Mouse (Mus musculus) forebrain, postnatal 0 days (tissue): ENCODE data around the gene Zfp646. TPM values are rescaled to one million over a fixed set of nuclear protein-coding genes. Genes with fewer than 3 reads are reported as not detected.

Experiments
- ATAC-seq: fragments of 200-750 bp; cut with Nextera tagmentation; 2 replicates; pipeline ENCODE4 v1.8.0; 2017; ENCODE audit warnings: mild to moderate bottlenecking, moderate library complexity
- DNase-seq: peaks from one replicate; pipeline ENCODE4 v3.0.0-alpha.2; 2015
- H3K27ac ChIP-seq: fragments of 300-500 bp; sonication (generic); 2 replicates; pipeline ENCODE4 v1.5.1; 2014; ENCODE audit warnings: low read depth, mild to moderate bottlenecking, antibody characterized with exemption, low read length, moderate library complexity, mixed read lengths
- H3K27me3 ChIP-seq: fragments of 300-500 bp; sonication (generic); 2 replicates; pipeline ENCODE4 v1.6.1; 2014; ENCODE audit warnings: mild to moderate bottlenecking, low read length, mixed read lengths; ENCODE audit not compliant: insufficient read depth
- H3K36me3 ChIP-seq: fragments of 300-500 bp; sonication (generic); 2 replicates; pipeline ENCODE4 v1.6.1; 2014; ENCODE audit warnings: mild to moderate bottlenecking, moderate library complexity; ENCODE audit not compliant: insufficient read depth
- H3K4me1 ChIP-seq: fragments of 300-500 bp; sonication (generic); 2 replicates; pipeline ENCODE4 v1.6.1; 2014; ENCODE audit warnings: antibody characterized with exemption; ENCODE audit not compliant: insufficient read depth
- H3K4me2 ChIP-seq: fragments of 300-500 bp; sonication (generic); 2 replicates; pipeline ENCODE4 v1.6.1; 2014; ENCODE audit warnings: low read depth, mild to moderate bottlenecking, moderate library complexity
- H3K4me3 ChIP-seq: fragments of 300-500 bp; sonication (generic); 2 replicates; pipeline ENCODE4 v1.5.1; 2014; ENCODE audit warnings: low read depth, low read length, mixed read lengths
- H3K9ac ChIP-seq: fragments of 300-500 bp; sonication (generic); 2 replicates; pipeline ENCODE4 v1.6.1; 2014; ENCODE audit warnings: mild to moderate bottlenecking
- H3K9me3 ChIP-seq: fragments of 300-500 bp; sonication (generic); 2 replicates; pipeline ENCODE4 v1.6.1; 2016; ENCODE audit warnings: low read length
- CTCF ChIP-seq: sonication (generic); IDR thresholded peaks from 2 replicates; pipeline ENCODE4 v1.5.1; 2016; ENCODE audit warnings: antibody characterized with exemption, control low read depth, low read depth
- WGBS: fragments of 180-500 bp; shearing (Covaris S2); extraction: QIAGEN DNeasy Blood & Tissue Kit; methylation state at CpG from one replicate; pipeline ENCODE4 v1.1.7; 2014; 5-methylcytosine and 5-hydroxymethylcytosine counted together
- polyA plus RNA-seq: library from polyadenylated mRNA; unstranded; fragments of >200 nt; fragmentation: Nextera tagmentation; extraction: Ambion mirVana; gene quantifications from 2 replicates; pipeline ENCODE4 v1.2.1, GENCODE M21; 2015
- total RNA-seq: library from RNA; depleted of rRNA; stranded (reverse); fragments of >200 nt; gene quantifications from 2 replicates; pipeline ENCODE4 v1.2.3, GENCODE M21; 2014

The Zfp646 gene
- total and polyA plus RNA-seq, 2 experiments from 2014 or later = 4.2 to 37.7 TPM

- WGBS = 92% methylated on average over 11 of the region's 11 CpGs
- DNase-seq (no peak), ATAC-seq (no peak)
- no peak overlapping the region for H3K4me2 ChIP-seq
- no peak overlapping the region for H3K27ac ChIP-seq
- H3K9me3 ChIP-seq = no peaks in the 10 kb centered on the region
- no peaks in the 10 kb centered on the region for H3K4me1 ChIP-seq
- H3K9ac ChIP-seq = no peak overlapping the region
- H3K36me3 ChIP-seq = peaks cover 36% of the 10 kb centered on the region
- no peak overlapping the region for H3K4me3 ChIP-seq
- H3K27me3 ChIP-seq = peaks cover 10% of the 10 kb centered on the region; the same call in 1 of the 2 replicates
- TF ChIP-seq CTCF = no peak
Observed at GRCm38 (mm10) chr7:127926846-127927245, 50.8 kb downstream of the Zfp646 start.

GRCm38 (mm10) chr7:127927726-127928125, 51.7 kb downstream of the Zfp646 start:
- Histone ChIP-seq H3K27ac (no peak overlapping the region), H3K27me3 (peaks cover 10% of the 10 kb centered on the region; the same call in 1 of the 2 replicates), H3K9me3 (no peaks in the 10 kb centered on the region), H3K4me1 (no peaks in the 10 kb centered on the region), H3K9ac (no peak overlapping the region), H3K4me2 (no peak overlapping the region), H3K4me3 (no peak overlapping the region), H3K36me3 (peaks cover 36% of the 10 kb centered on the region)
- ATAC-seq = no peak
- WGBS = 85% methylated on average over 11 of the region's 11 CpGs
- DNase-seq = no peak
- TF ChIP-seq CTCF = no peak

- ATAC-seq (no peak), DNase-seq (peak; percentile 6)
- Histone ChIP-seq H3K4me2 (no peak overlapping the region), H3K9ac (no peak overlapping the region), H3K27ac (no peak overlapping the region), H3K4me3 (no peak overlapping the region), H3K4me1 (no peaks in the 10 kb centered on the region), H3K27me3 (peaks cover 10% of the 10 kb centered on the region; the same call in 1 of the 2 replicates), H3K36me3 (peaks cover 30% of the 10 kb centered on the region), H3K9me3 (no peaks in the 10 kb centered on the region)
- no peak for TF ChIP-seq CTCF
- 52% methylated on average over 5 of the region's 5 CpGs for WGBS
Observed at GRCm38 (mm10) chr7:127928596-127928995, 52.6 kb downstream of the Zfp646 start.

- WGBS = 11% methylated on average over 5 of the region's 6 CpGs
- no peak for TF ChIP-seq CTCF
Observed at GRCm38 (mm10) chr7:127929923-127930322, 53.9 kb downstream of the Zfp646 start, which contains the start of gene Prss8. Gene Prss8 (minus strand): TSS chr7:127930104.

GRCm38 (mm10) chr7:127930636-127931035, 54.6 kb downstream of the Zfp646 start:
- H3K4me3 ChIP-seq = no peak overlapping the region
- DNase-seq (no peak), ATAC-seq (no peak)
- no peak overlapping the region for H3K27ac ChIP-seq
- H3K27me3 ChIP-seq = peaks cover 10% of the 10 kb centered on the region; the same call in 1 of the 2 replicates
- no peaks in the 10 kb centered on the region for H3K4me1 ChIP-seq
- H3K36me3 ChIP-seq = peaks cover 14% of the 10 kb centered on the region
- no peak overlapping the region for H3K9ac ChIP-seq
- H3K9me3 ChIP-seq = no peaks in the 10 kb centered on the region
- no peak for TF ChIP-seq CTCF
- 63% methylated on average over 5 of the region's 5 CpGs for WGBS
- H3K4me2 ChIP-seq = no peak overlapping the region

More at GRCm38 (mm10) chr7:127929923-127930322, 53.9 kb downstream of the Zfp646 start, which contains the start of gene Prss8:
- no peaks in the 10 kb centered on the region for H3K4me1 ChIP-seq
- H3K9me3 ChIP-seq = no peaks in the 10 kb centered on the region
- peaks cover 20% of the 10 kb centered on the region for H3K36me3 ChIP-seq
- no peak within 1 kb of the TSS for H3K27ac ChIP-seq
- DNase-seq = no peak
- no peak within 1 kb of the TSS for H3K9ac ChIP-seq
- no peak within 1 kb of the TSS for H3K4me2 ChIP-seq
- no peak for ATAC-seq
- no peak within 1 kb of the TSS for H3K4me3 ChIP-seq
- peaks cover 10% of the 10 kb centered on the region; the same call in 1 of the 2 replicates for H3K27me3 ChIP-seq

GRCm38 (mm10) chr7:127931351-127932135, 55.5 kb downstream of the Zfp646 start:
- H3K9ac ChIP-seq = no peak overlapping the region
- peaks cover 7% of the 10 kb centered on the region; the same call in 1 of the 2 replicates for H3K36me3 ChIP-seq
- no peak for DNase-seq
- no peak for ATAC-seq
- H3K4me1 ChIP-seq = 0 out of 2 replicates have a peak, but pooled peaks cover 3% of the 10 kb centered on the region
- no peak overlapping the region for H3K27ac ChIP-seq
- H3K27me3 ChIP-seq = peaks cover 10% of the 10 kb centered on the region; the same call in 1 of the 2 replicates
- WGBS = 37% methylated on average over 13 of the region's 13 CpGs
- H3K9me3 ChIP-seq = no peaks in the 10 kb centered on the region
- no peak overlapping the region for H3K4me2 ChIP-seq
- H3K4me3 ChIP-seq = no peak overlapping the region
- TF ChIP-seq CTCF = no peak

- H3K27ac ChIP-seq = no peak overlapping the region
- 0 out of 2 replicates have a peak, but pooled peaks cover 3% of the 10 kb centered on the region for H3K4me1 ChIP-seq
- no peak overlapping the region for H3K4me2 ChIP-seq
- H3K4me3 ChIP-seq = no peak overlapping the region
- no peak overlapping the region for H3K9ac ChIP-seq
- ATAC-seq (no peak), DNase-seq (no peak)
- H3K36me3 ChIP-seq = no peaks in the 10 kb centered on the region
- no peaks in the 10 kb centered on the region for H3K9me3 ChIP-seq
- WGBS = 24% methylated on average over 13 of the region's 13 CpGs
- no peak for TF ChIP-seq CTCF
- H3K27me3 ChIP-seq = peaks cover 10% of the 10 kb centered on the region; the same call in 1 of the 2 replicates
Observed at GRCm38 (mm10) chr7:127932273-127933031, 56.4 kb downstream of the Zfp646 start.
